Mouse (Mus musculus): Measurements from ENCODE around the gene Erf.

- TF ChIP-seq CTCF (IDR thresholded peaks at IDR 0.05; ENCODE audit: low read depth, low read length) (0 out of 2 replicates have a peak, but pooled peaks have one; percentile 10), POLR2A (IDR thresholded peaks at IDR 0.05; ENCODE audit: extremely low read depth, insufficient read depth, low read length) (0 out of 2 replicates have a peak, but pooled peaks have one; percentile 34)
Observed at GRCm38 (mm10) chr7:25281734-25282601, 31.4 kb upstream of the Erf start.

All from liver, adult 2 months (tissue).